Mouse (Mus musculus): ENCODE results near the gene Mstn.

The Mstn gene

GRCm38 (mm10) chr1:53110561-53110960, 49.1 kb downstream of the Mstn start:
- DNase-seq (ENCODE audit: low spot score) = no peak
